Mouse (Mus musculus): ENCODE results near the gene Galnt16.

DNA sequence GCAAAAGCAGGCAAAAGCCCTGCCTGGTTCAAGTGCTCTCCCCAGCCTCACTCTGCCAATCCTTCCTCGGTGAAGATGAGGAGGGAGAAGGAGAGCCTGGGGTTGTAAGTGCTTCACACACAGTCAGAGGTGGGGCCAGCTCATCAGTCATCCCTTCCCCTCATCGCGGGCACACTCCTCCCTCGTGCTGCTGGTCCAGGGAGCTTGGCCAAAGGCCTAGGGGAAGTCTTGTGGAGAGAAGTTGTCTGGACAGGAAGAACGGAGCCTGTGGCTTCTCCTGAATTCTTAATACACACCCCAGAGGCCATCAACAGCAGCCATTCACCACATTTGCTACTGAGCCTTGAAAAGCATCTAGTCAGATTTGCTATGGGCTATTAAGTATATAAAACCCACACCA, 63.3 kb downstream of the Galnt16 start:
- TF ChIP-seq GATA1 (IDR thresholded peaks at IDR 0.05; ENCODE audit: borderline replicate concordance, low read length), result no peak
- no peak for TF ChIP-seq CTCF (IDR thresholded peaks at IDR 0.05; ENCODE audit: low read depth, low read length)
- no peak for TF ChIP-seq TAL1 (conservative IDR thresholded peaks at IDR 0.05; ENCODE audit: low read depth, low read length)
- TF ChIP-seq POLR2AphosphoS5 (IDR thresholded peaks at IDR 0.05; ENCODE audit: insufficient replicate concordance, low read depth, low read length), result no peak
- no peak for TF ChIP-seq GATA2 (IDR thresholded peaks at IDR 0.05; ENCODE audit: borderline replicate concordance, low read depth, low read length)

All from G1E (cell line).